Mouse (Mus musculus) MEL (cell line): ENCODE results near the gene Fam57a.

ENCODE experiments used
- CTCF ChIP-seq, 3 experiments: IDR thresholded peaks in 2 of 3; conservative IDR thresholded peaks in 1 of 3; 2 replicates each; pipeline ENCODE4 v1.5.1; 2011 to 2012; ENCODE audit warnings: low read length in 3 of 3, low read depth in 2 of 3, mild to moderate bottlenecking in 2 of 3, improper control_type of control experiment in 1 of 3, inconsistent platforms in 1 of 3, mixed read lengths in 1 of 3, moderate library complexity in 1 of 3; ENCODE audit not compliant: control insufficient read depth in 1 of 3, insufficient read depth in 1 of 3, poor library complexity in 1 of 3, severe bottlenecking in 1 of 3
- E2F4 ChIP-seq: IDR thresholded peaks from 2 replicates; pipeline ENCODE4 v1.6.1; 2011; ENCODE audit warnings: low read depth, low read length, improper control_type of control experiment, borderline replicate concordance
- ELF1 ChIP-seq: IDR thresholded peaks from 2 replicates; pipeline ENCODE4 v1.6.1; 2014; ENCODE audit warnings: low read depth, mild to moderate bottlenecking, inconsistent platforms, low read length, improper control_type of control experiment, moderate library complexity
- EP300 ChIP-seq, 2 experiments: IDR thresholded peaks; 2 replicates each; pipeline ENCODE4 v1.6.1; 2011; ENCODE audit warnings: improper control_type of control experiment in 2 of 2, low read length in 2 of 2, low read depth in 1 of 2, mild to moderate bottlenecking in 1 of 2
- MEF2A ChIP-seq: IDR thresholded peaks from 2 replicates; pipeline ENCODE4 v1.6.1; 2014; ENCODE audit warnings: low read depth, mild to moderate bottlenecking, inconsistent platforms, low read length, improper control_type of control experiment; ENCODE audit not compliant: poor library complexity, insufficient replicate concordance, severe bottlenecking; ENCODE audit errors: extremely low read depth
- MYB ChIP-seq: IDR thresholded peaks from 2 replicates; pipeline ENCODE4 v1.6.1; 2011; ENCODE audit warnings: mild to moderate bottlenecking, low read depth, low read length, improper control_type of control experiment
- POLR2A ChIP-seq, 2 experiments: IDR thresholded peaks; 2 replicates each; pipeline ENCODE4 v1.6.1; 2011 to 2012; ENCODE audit warnings: low read length in 2 of 2, mild to moderate bottlenecking in 2 of 2, control low read depth in 1 of 2, improper control_type of control experiment in 1 of 2, low read depth in 1 of 2, moderate library complexity in 1 of 2; ENCODE audit not compliant: control insufficient read depth in 1 of 2, insufficient read depth in 1 of 2, poor library complexity in 1 of 2
- TAL1 ChIP-seq: IDR thresholded peaks from 2 replicates; pipeline ENCODE4 v1.6.1; 2012; ENCODE audit warnings: mild to moderate bottlenecking, inconsistent platforms, low read length, moderate library complexity, mixed read lengths
- USF1 ChIP-seq: IDR thresholded peaks from 2 replicates; pipeline ENCODE4 v1.6.1; 2014; ENCODE audit warnings: low read depth, mild to moderate bottlenecking, inconsistent platforms, low read length, improper control_type of control experiment, moderate library complexity
- ZNF384 ChIP-seq: IDR thresholded peaks from 2 replicates; pipeline ENCODE4 v1.6.1; 2012; ENCODE audit warnings: low read depth, mild to moderate bottlenecking, inconsistent platforms, low read length, improper control_type of control experiment

- TF ChIP-seq EP300 (IDR thresholded peaks at IDR 0.05; ENCODE audit: low read depth in 1 of 2, low read length in 2 of 2): no peak
- TF ChIP-seq CTCF (IDR thresholded peaks at IDR 0.05 in 2 of 3, conservative IDR thresholded peaks at IDR 0.05 in 1 of 3; ENCODE audit: control insufficient read depth in 1 of 3, insufficient read depth in 1 of 3, low read depth in 2 of 3, low read length in 3 of 3, poor library complexity in 1 of 3, severe bottlenecking in 1 of 3): no peak
- TF ChIP-seq MEF2A: no peak
- no peak for TF ChIP-seq TAL1
- TF ChIP-seq ELF1: no peak
- TF ChIP-seq POLR2A (IDR thresholded peaks at IDR 0.05; ENCODE audit: control insufficient read depth in 1 of 2, insufficient read depth in 1 of 2, low read depth in 1 of 2, low read length in 2 of 2, poor library complexity in 1 of 2): no peak
- no peak for TF ChIP-seq ZNF384
- TF ChIP-seq USF1: no peak
- no peak for TF ChIP-seq E2F4
- TF ChIP-seq MYB: no peak
Measured at GRCm38 (mm10) chr11:76206793-76207192, 27.3 kb downstream of the Fam57a start.
